Mouse (Mus musculus): Measurements from ENCODE around the gene Tex14.

GRCm38 (mm10) chr11:87358331-87359261 is 46.3 kb upstream of the Tex14 start, which contains the start of gene Ppm1e:
- peak; percentile 77 for TF ChIP-seq POLR2A (IDR thresholded peaks at IDR 0.05; ENCODE audit: borderline replicate concordance, extremely low read depth, insufficient read depth, insufficient read length, poor library complexity, severe bottlenecking)
- no peak for TF ChIP-seq CTCF (IDR thresholded peaks at IDR 0.05; ENCODE audit: borderline replicate concordance, extremely low read depth, insufficient read depth, insufficient read length)
